Mouse (Mus musculus): ENCODE data around the gene Asic2.

Asic2 gene

DNA sequence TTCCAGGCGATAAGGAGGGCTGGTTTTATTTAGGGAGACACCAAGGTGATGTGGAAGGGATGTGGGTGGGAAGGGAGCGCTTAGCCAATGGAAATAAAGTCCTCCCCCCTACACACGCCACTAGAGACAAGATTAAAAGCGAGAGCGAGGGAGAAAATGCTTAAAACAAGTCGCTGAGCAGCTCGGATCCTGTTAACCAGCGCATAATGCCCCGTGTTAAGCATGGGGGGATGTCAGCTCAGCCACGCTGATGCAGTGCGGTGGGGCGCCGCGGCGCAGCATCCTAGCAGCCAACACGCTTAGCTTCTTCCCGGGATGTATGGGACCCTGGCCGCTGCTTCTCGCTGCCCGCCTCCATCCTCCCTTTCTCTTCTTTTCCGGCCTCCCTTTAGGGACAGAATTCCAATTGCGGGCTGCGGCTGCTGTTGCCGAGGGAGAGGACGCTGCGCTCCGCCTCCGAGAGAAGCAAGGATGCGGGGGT lies at the start of gene Asic2:
Asic2 (minus strand) TSS at position 57 of the 481 bp plus-strand sequence.
- in situ Hi-C loops (cut with MboI, MseI): no loop called here

DNA sequence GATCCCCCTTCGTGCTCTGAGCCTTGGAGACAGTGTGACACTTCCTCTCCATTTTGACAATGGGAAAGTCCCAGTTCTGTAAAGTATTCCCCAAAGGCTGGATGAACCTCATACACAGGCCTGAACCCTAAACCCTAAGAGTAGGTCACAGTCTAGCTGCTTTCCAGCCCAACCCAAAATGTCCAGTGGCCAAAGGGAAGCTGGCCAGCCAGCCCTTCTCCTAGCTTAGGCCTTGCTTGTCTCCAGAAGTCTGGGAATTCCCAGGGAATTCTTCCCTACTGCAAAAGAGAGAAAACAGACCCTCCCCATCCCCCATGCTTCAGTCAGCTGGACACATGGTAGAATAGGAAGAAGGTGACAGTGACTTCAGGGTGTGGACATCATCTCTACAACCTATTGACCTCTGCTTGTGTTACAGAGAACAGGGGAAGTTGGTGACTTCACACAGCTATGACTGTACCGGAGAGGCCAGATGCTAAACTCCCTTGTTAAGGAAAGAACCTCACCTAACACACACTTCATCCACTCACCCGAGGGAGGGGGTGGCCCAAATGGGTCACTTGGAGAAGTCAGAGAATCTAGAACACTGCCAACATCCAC lies 48.0 kb upstream of the Asic2 start:
- in situ Hi-C loops (cut with MboI, MseI): no loop called here

- in situ Hi-C loops (cut with MboI, MseI): no loop called here
Observed at GRCm38 (mm10) chr11:82015066-82015465, 46.8 kb upstream of the Asic2 start.

GRCm38 (mm10) chr11:82013756-82014155 lies 45.5 kb upstream of the Asic2 start:
- in situ Hi-C loops (cut with MboI, MseI): no loop called here

- in situ Hi-C loops (cut with MboI, MseI): no loop called here
Observed at GRCm38 (mm10) chr11:82011411-82012193, 43.3 kb upstream of the Asic2 start.

GRCm38 (mm10) chr11:82010115-82010514 lies 41.9 kb upstream of the Asic2 start:
- in situ Hi-C loops (cut with MboI, MseI): no loop called here

DNA sequence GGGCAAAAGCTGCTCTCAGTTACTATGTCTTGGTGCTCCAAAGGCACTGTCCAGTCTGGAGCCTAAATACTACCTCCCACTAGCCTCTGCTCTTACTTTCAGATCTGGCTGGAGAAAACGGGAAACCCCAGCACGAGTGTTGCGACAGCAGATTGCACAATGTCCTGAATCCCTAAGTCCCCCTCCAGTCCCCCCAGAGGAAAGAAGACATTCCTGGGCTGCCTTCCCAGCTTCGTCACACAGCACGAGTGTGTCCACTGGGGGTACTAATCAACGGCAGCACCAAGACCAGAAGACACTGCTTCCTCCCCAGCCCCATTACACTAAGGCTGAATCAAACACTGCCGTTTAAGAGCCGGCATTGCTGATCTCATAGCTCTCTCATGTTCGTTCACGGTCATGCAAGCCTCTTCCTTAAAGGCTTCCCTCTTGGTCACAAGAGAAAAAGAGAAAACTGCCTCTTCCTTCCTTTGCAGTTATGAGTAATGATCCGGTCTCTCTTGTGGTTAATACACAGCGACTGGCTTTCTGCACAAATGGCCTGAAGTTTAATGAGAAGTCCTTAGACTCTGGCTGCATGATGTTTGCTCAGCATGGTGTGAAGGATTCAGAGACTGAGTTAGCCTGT lies 38.7 kb upstream of the Asic2 start:
- in situ Hi-C loops (cut with MboI, MseI): no loop called here

DNA sequence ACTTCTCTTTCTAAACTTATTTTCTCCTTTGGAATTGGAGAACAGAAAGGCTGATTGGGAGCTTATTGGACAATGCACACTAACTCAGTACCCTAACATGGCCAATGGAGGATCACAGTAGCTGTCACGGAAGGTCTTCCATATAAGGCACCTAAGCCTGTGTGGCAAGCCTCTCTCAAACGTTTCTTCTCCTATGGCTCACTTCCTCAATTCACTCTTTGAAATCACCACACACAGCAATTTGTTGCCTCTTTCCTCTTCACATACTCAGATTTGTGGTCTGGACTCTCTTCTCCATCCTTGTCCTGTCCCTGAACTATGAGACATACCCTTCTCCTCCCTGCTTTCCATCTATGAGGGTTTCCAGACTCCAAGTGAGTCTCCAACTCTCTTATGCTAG lies 36.6 kb upstream of the Asic2 start:
- in situ Hi-C loops (cut with MboI, MseI): no loop called here

GRCm38 (mm10) chr11:82000581-82000980 lies 32.3 kb upstream of the Asic2 start:
- in situ Hi-C loops (cut with MboI, MseI): no loop called here

DNA sequence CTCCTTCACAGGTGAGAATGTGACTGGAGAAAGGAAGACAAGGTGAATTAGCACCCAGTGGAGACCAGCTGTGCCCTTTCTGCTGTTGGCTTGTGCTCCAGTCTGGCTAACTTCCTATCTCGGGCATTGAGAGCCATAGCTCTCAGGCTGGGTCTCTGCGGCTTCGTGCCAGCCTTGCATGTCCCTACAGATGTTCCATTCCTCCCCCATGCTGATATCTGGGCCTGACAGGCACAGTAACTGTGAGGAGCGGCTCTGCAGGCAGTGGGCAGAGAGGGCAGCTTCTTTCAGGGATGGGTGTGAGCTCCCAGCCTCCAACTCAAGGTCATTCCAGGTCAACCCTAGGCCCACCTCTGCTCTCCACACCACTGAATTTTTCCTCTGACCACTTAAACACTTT lies 31.2 kb upstream of the Asic2 start:
- in situ Hi-C loops (cut with MboI, MseI): loop anchor here (25.0 kb wide), 1 partner anchor 888 kb away; the partner anchor contains the start of genes Fndc8 and Rad51d

- in situ Hi-C loops (cut with MboI, MseI): loop anchor here (25.0 kb wide), 1 partner anchor 889 kb away; the partner anchor contains the start of genes Fndc8 and Rad51d
Observed at GRCm38 (mm10) chr11:81998646-81999045, 30.4 kb upstream of the Asic2 start.

- in situ Hi-C loops (cut with MboI, MseI): loop anchor here (25.0 kb wide), 1 partner anchor 890 kb away; the partner anchor contains the start of genes Fndc8 and Rad51d
Observed at GRCm38 (mm10) chr11:81997085-81997484, 28.8 kb upstream of the Asic2 start.

DNA sequence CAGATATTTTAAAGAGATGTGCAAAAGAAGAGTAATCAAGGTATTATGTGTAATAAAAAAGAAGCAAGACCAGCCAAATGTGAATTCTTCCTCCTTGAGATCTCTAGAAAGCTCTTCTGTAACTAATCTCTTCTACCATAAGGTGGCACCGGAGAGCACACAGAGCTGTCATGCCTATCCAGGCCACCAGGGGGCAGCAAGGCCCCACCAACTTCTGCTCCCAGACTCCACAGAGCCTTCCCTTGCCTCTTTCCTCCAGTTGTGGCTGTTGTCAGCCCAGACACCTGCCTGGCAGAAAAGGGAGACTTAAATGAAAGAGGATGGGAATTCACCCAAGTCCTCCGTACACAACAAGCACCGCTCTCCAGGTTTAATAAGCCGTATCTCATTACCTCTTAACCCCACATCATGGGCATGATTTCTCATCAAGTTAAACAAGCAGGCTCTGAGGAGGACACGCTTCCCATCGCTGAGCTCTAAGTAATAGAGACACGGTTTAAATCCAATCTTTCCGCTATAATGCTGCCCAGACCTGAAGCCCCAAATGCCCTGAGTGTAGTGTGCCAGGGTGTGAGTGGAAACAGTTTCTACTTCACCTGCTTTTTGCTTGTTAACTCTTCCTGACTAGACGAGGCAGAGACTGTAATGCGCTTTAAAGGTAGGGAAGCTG lies 28.1 kb upstream of the Asic2 start:
- in situ Hi-C loops (cut with MboI, MseI): loop anchor here (25.0 kb wide), 1 partner anchor 891 kb away; the partner anchor contains the start of genes Fndc8 and Rad51d

GRCm38 (mm10) chr11:81983146-81983545 lies 14.9 kb upstream of the Asic2 start:
- in situ Hi-C loops (cut with MboI, MseI): loop anchor here (5.0 to 25.0 kb wide), 2 partner anchors 199 to 904 kb away; partner anchors contain the start of genes Fndc8 and Rad51d

GRCm38 (mm10) chr11:81982191-81982590 lies 13.9 kb upstream of the Asic2 start:
- in situ Hi-C loops (cut with MboI, MseI): loop anchor here (5.0 to 25.0 kb wide), 2 partner anchors 200 to 905 kb away; partner anchors contain the start of genes Fndc8 and Rad51d

DNA sequence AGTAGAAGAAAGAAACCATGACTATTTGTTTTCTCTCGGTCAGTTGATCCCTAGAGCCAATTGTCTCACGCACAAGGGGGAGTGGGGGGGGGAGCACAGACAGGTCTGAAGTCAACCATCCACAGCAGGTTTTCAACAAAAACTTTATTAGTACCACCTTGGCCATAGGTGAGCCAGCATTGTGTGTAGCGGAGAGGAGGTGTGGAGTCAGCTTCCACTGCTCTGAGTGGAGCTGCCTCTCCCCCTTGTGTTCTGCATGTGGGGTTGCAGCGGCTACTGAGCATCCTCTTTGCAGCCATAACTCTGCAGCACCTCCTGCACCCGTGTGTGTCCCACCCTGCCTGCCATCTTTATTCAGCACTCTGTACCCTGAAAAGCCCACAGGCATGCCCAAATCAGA lies 6.3 kb upstream of the Asic2 start:
- in situ Hi-C loops (cut with MboI, MseI): no loop called here

DNA sequence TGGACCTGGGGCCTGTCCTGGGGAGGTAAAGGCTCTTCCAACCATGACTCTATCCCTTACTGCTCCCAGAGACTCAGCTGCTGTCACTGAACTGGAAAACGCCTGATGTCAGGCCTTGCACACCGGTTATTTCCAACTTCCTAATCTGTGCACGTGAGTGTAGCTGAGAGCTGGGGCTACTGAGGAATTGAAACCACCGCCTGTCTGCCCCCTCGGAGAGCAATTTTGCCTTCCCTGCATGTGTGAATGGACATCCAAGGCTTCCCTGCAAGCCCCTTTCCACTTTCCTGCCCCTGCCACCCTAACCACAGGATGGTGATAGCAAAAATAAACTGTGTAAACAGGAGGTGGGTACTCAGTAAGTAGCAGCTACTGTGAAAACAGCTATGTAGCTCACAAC lies 5.4 kb upstream of the Asic2 start:
- in situ Hi-C loops (cut with MboI, MseI): no loop called here

DNA sequence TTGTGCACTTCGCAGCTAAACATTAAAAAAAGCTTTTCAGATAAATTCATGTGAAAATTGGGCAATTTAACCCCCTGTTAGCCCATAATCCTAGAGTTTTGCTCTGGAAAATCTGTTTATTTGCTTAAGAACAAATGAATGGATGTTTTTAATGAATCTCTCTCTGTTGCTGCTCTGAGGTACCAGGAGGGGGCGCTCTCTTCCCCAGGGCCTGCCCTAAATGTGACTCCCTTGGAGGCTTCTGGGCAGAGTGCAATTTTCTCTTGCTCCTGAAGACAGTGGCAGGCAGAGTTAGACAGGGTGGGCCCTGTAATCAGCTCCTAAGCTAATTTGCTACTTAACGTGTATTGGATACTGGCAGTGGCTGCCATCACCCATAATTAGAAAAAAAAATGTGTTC lies 3.8 kb upstream of the Asic2 start:
- in situ Hi-C loops (cut with MboI, MseI): no loop called here

DNA sequence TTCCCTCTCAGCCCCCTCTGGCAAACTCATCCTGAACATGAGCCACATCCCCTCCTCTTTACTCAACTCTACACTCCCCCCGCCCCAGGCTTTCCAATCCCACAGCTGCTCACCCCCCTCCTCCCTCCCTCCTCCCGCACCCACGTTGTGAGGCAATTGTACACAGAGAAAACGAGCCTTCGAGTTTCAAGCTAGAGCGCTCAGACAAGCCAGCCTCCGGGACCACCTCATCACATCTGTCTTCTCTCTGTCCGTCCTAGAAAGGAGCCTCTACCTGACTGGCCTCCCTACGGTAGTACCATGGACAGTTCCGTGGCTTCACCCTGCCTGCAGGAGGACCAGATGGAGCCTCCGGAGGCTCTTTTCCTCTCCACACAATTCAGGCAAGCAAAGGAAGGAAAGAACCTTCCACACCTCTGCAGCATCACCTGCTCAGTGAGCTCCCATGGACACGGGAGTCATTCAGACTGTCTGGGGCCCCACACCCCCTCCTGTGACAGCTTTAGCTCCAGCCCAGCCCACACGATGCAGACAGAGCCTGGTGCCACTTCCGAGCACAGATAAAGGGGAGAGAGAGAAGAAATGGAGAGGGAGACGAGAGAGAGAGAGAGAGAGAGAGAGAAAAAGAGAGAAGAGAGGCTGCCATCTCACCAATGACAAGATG lies 1.5 kb downstream of the Asic2 start:
- in situ Hi-C loops (cut with MboI, MseI): no loop called here

GRCm38 (mm10) chr11:81965653-81966625 lies 2.3 kb downstream of the Asic2 start:
- in situ Hi-C loops (cut with MboI, MseI): no loop called here
